8 mouse cellular contexts compared by ENCODE assay signal in genomic region chr17:3273108-3274091, GRCm38 (mm10). TPM values are rescaled to one million over a fixed set of nuclear protein-coding genes. Genes with fewer than 3 reads are reported as not detected.
DNase-seq lines count a peak whose midpoint lies in the region; ATAC-seq and TF ChIP-seq lines count a peak whose summit lies in the region.

No protein-coding gene starts in this region.

- DNase-seq in cerebellum, adult 11 months: peak; percentile 68
- peak; percentile 83 to 87 for DNase-seq in heart, postnatal 14 days
- peak; percentile 87 for DNase-seq in layer of hippocampus, adult 11-12 months (ENCODE audit: low spot score)
- DNase-seq in liver, postnatal 0 days: peak; percentile 80

- no peaks in the 10 kb centered on the region for H3K9me3 ChIP-seq in ES-Bruce4 (replicated peaks; ENCODE audit: control insufficient read depth, insufficient read depth, low read length, poor library complexity, severe bottlenecking)
- no peaks in the 10 kb centered on the region for H3K9me3 ChIP-seq in forebrain, embryonic 15.5 days
- no peaks in the 10 kb centered on the region for H3K9me3 ChIP-seq in liver, postnatal 0 days (ENCODE audit: low read length)
- H3K9me3 ChIP-seq in neural tube, embryonic 15.5 days (replicated peaks): no peaks in the 10 kb centered on the region

- peak; percentile 78 for ATAC-seq in forebrain, embryonic 15.5 days (replicated peaks)
- ATAC-seq in liver, postnatal 0 days: peak; percentile 72
- peak; percentile 82 for ATAC-seq in neural tube, embryonic 15.5 days (ENCODE audit: low FRiP score)

- H3K27ac ChIP-seq in ES-Bruce4 (ENCODE audit: insufficient read depth, low read length): no peak overlapping the region
- H3K27ac ChIP-seq in forebrain, embryonic 15.5 days (replicated peaks): no peak overlapping the region
- H3K27ac ChIP-seq in liver, postnatal 0 days (ENCODE audit: low read depth): no peak overlapping the region
- H3K27ac ChIP-seq in neural tube, embryonic 15.5 days (replicated peaks): no peak overlapping the region
- H3K27ac ChIP-seq in testis, adult 2 months (ENCODE audit: control insufficient read depth, insufficient read depth, low read depth, low read length): no peak overlapping the region

- intact Hi-C loops in heart, postnatal 14 days (cut with DNase I): loop anchor here (2.0 to 5.0 kb wide), 3 partner anchors 41 to 234 kb away; no protein-coding TSS in a partner anchor

- H3K9ac ChIP-seq in ES-Bruce4 (ENCODE audit: low read depth, poor library complexity, severe bottlenecking): no peak overlapping the region
- no peak overlapping the region for H3K9ac ChIP-seq in forebrain, embryonic 15.5 days (replicated peaks)
- no peak overlapping the region for H3K9ac ChIP-seq in liver, postnatal 0 days (replicated peaks)
- H3K9ac ChIP-seq in neural tube, embryonic 15.5 days (replicated peaks): no peak overlapping the region

- no peak overlapping the region for H3K4me3 ChIP-seq in ES-Bruce4 (ENCODE audit: low read depth, low read length)
- no peak overlapping the region for H3K4me3 ChIP-seq in forebrain, embryonic 15.5 days
- H3K4me3 ChIP-seq in liver, postnatal 0 days (ENCODE audit: low read depth, low read length): no peak overlapping the region
- no peak overlapping the region for H3K4me3 ChIP-seq in neural tube, embryonic 15.5 days (replicated peaks)
- H3K4me3 ChIP-seq in testis, adult 2 months (ENCODE audit: control insufficient read depth, low read depth, low read length): no peak overlapping the region

- H3K36me3 ChIP-seq in ES-Bruce4 (ENCODE audit: control insufficient read depth, insufficient read depth, low read length, poor library complexity, severe bottlenecking): no peaks in the 10 kb centered on the region
- no peaks in the 10 kb centered on the region for H3K36me3 ChIP-seq in forebrain, embryonic 15.5 days
- H3K36me3 ChIP-seq in liver, postnatal 0 days (replicated peaks; ENCODE audit: insufficient read depth, low read length): no peaks in the 10 kb centered on the region
- H3K36me3 ChIP-seq in neural tube, embryonic 15.5 days: no peaks in the 10 kb centered on the region
- H3K36me3 ChIP-seq in testis, adult 2 months (ENCODE audit: control insufficient read depth, insufficient read depth, low read length): no peaks in the 10 kb centered on the region

- 0 out of 2 replicates have a peak overlapping the region, but pooled peaks have one; percentile 2 for H3K4me2 ChIP-seq in forebrain, embryonic 15.5 days (replicated peaks)
- H3K4me2 ChIP-seq in liver, postnatal 0 days (ENCODE audit: low read depth, low read length): no peak overlapping the region
- H3K4me2 ChIP-seq in neural tube, embryonic 15.5 days: no peak overlapping the region

- H3K4me1 ChIP-seq in ES-Bruce4 (ENCODE audit: control insufficient read depth, insufficient read depth, low read length): no peaks in the 10 kb centered on the region
- peaks cover 20% of the 10 kb centered on the region for H3K4me1 ChIP-seq in forebrain, embryonic 15.5 days
- no peaks in the 10 kb centered on the region for H3K4me1 ChIP-seq in liver, postnatal 0 days (ENCODE audit: insufficient read depth)
- H3K4me1 ChIP-seq in neural tube, embryonic 15.5 days: peaks cover 12% of the 10 kb centered on the region; the same call in 1 of the 2 replicates
- H3K4me1 ChIP-seq in testis, adult 2 months (ENCODE audit: control insufficient read depth, insufficient read depth, low read length): no peaks in the 10 kb centered on the region

- no peaks in the 10 kb centered on the region for H3K27me3 ChIP-seq in ES-Bruce4 (ENCODE audit: control insufficient read depth, insufficient read depth, low read length, poor library complexity, severe bottlenecking)
- H3K27me3 ChIP-seq in forebrain, embryonic 15.5 days: no peaks in the 10 kb centered on the region
- H3K27me3 ChIP-seq in liver, postnatal 0 days (ENCODE audit: insufficient read depth, low read length): no peaks in the 10 kb centered on the region
- H3K27me3 ChIP-seq in neural tube, embryonic 15.5 days (replicated peaks): no peaks in the 10 kb centered on the region
- H3K27me3 ChIP-seq in testis, adult 2 months (ENCODE audit: control insufficient read depth, insufficient read depth, low read length): no peaks in the 10 kb centered on the region

- no peak for TF ChIP-seq EP300 in ES-Bruce4 (IDR thresholded peaks at IDR 0.05; ENCODE audit: insufficient read depth, low read depth, low read length)
- no peak for TF ChIP-seq EP300 in liver, postnatal 0 days (IDR thresholded peaks at IDR 0.05; ENCODE audit: low read depth)

- TF ChIP-seq POLR2A in ES-Bruce4 (IDR thresholded peaks at IDR 0.05; ENCODE audit: insufficient read depth, low read length): no peak
- no peak for TF ChIP-seq POLR2A in testis, adult 2 months (IDR thresholded peaks at IDR 0.05; ENCODE audit: control insufficient read depth, low read depth, low read length)

- TF ChIP-seq CTCF in ES-Bruce4 (IDR thresholded peaks at IDR 0.05; ENCODE audit: low read depth, low read length): peak; percentile 61
- TF ChIP-seq CTCF in liver, postnatal 0 days (IDR thresholded peaks at IDR 0.05; ENCODE audit: low read depth): peak; percentile 82
- TF ChIP-seq CTCF in testis, adult 2 months (IDR thresholded peaks at IDR 0.05; ENCODE audit: control insufficient read depth, insufficient read depth, insufficient replicate concordance, low read depth, low read length): peak; percentile 56; the same call in 1 of the 2 replicates

- WGBS in forebrain, embryonic 15.5 days: 46% methylated on average over 22 of the region's 22 CpGs
- WGBS in liver, postnatal 0 days (ENCODE audit: insufficient replicate concordance): 33% methylated on average over 22 of the region's 22 CpGs
- WGBS in neural tube, embryonic 15.5 days: 47% methylated on average over 22 of the region's 22 CpGs

RNA-seq across cellular contexts. Expression of gene Tiam2, which starts 53.0 kb away (rescaled TPM):
- polyA plus RNA-seq in ES-Bruce4 (2011; ENCODE audit: insufficient read depth, insufficient read length, low read depth, missing spikeins): 1.9 and 2.5 TPM in 2 replicates
- polyA plus RNA-seq in forebrain, embryonic 15.5 days (2015; fragmentation: Nextera tagmentation; extraction: Ambion mirVana): 119 and 122 TPM in 2 replicates
- 1 to 10 TPM; 2.7 to 2.8 TPM for total RNA-seq in heart, postnatal 14 days (2021)
- 0.54 and 0.56 TPM in 2 replicates for polyA plus RNA-seq in liver, postnatal 0 days (2015; fragmentation: Nextera tagmentation; extraction: Ambion mirVana)
- polyA plus RNA-seq in neural tube, embryonic 15.5 days (2015; fragmentation: Nextera tagmentation; extraction: Ambion mirVana): 5.3 and 5.6 TPM in 2 replicates
- 0.93 and 1.1 TPM in 2 replicates for polyA plus RNA-seq in testis, adult 2 months (2012; rRNA removed)

Comparison
In these comparisons a context has a peak if more than half of its experiments do, and no peak if none do; other contexts are left out.
1. RNA of gene Tiam2, which starts 53.0 kb away (polyA plus RNA-seq): 119 to 122 TPM in forebrain, embryonic 15.5 days; 5.3 to 5.6 TPM in neural tube, embryonic 15.5 days, 1.9 to 2.5 TPM in ES-Bruce4, 0.93 to 1.1 TPM in testis, adult 2 months and 0.54 to 0.56 TPM in liver, postnatal 0 days; every median in the first group is over 10 times any median in the second.
2. Peak in every context shown above with its lines, with median percentiles within 50 percentile points of each other: CTCF ChIP-seq, DNase-seq and ATAC-seq.